Mouse (Mus musculus) right cerebral cortex, adult 2 months (tissue): ENCODE results near the gene Slc10a7.
"Not testable (repeated sequence)": the region's sequence is repeated elsewhere in the genome, so short reads cannot be mapped to it uniquely, and the experiment has no call there.

Experiments used
- DNase-seq, 2 experiments: peaks; one replicate each; pipeline ENCODE4 v3.0.0; 2021 to 2022; ENCODE audit warnings: low spot score in 2 of 2

Slc10a7 gene

DNA sequence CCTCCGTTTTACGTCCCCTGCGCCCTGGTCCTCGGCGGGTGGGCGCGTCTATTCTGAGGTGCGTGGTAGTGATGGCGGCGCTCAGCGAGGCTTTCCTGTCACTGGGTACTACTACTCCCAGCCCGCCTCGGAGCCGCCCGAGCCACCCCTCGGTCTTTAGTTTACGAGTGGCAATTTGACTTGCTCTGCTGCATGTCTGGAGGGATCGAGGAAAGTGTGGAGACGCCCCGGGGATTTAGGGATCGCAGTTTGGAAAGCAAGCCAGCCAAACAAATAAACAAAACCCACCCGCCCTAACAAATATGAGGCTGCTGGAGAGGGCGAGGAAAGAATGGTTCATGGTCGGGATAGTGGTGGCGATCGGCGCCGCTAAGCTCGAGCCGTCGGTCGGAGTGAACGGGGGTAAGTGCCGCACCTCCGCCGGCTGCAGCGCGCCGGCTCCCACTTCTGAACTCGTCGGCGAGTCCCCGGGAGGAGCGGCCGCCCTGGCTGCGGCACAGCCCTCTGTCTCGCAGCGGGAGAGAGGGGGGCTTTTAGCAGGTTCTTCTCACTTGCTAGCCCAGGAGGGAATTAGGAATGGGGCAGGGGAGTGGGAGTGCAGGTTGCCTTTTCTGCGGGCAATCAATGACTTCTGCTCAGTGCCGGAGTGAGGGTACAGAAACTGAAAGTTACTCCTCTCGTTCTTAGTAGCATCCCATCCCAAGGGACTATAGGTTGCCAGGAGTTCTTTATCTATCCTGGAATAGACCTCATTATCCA lies at the start of gene Slc10a7:
Slc10a7 (plus strand) TSS at position 74 of the 759 bp plus-strand sequence.
- DNase-seq: peak; percentile 90 to 91

DNA sequence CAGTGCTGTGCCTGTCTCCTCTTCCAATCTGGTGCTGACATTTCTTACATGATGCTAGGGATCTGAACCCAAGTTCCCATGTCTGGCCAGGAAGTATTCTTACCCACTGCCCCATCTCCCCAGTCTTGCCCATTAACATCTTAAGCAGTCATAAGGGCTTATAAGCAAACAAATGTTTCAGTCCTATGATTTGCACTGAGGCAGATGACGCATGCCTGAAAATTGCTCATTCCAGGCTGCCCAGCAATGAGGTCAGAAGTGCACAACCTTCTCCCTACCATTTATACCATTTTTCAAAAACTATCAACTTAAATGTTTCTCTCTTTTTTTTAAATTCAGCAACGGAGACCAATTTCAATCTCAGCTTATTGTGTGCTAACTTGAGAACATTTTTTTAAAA lies 45.2 kb upstream of the Slc10a7 start:
- no peak for DNase-seq

DNA sequence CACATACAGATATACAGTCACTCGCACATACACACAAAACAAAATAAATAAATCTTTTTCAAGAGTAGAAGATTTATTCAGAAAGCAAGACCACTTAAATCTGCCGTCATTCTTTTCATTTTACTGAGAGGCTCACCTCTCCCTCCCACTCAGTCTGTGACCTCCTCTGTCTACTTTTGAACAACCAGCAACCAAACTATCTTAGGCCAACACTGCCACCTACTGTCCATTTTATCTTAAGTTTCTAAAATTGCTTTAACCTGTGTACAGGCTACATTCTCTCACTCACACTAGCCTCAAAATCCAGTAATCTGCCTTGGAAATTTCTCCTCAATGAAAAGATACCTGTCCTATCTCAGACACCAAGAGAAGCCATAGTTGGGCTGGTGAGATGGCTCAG lies 41.3 kb upstream of the Slc10a7 start:
- DNase-seq: no peak

DNA sequence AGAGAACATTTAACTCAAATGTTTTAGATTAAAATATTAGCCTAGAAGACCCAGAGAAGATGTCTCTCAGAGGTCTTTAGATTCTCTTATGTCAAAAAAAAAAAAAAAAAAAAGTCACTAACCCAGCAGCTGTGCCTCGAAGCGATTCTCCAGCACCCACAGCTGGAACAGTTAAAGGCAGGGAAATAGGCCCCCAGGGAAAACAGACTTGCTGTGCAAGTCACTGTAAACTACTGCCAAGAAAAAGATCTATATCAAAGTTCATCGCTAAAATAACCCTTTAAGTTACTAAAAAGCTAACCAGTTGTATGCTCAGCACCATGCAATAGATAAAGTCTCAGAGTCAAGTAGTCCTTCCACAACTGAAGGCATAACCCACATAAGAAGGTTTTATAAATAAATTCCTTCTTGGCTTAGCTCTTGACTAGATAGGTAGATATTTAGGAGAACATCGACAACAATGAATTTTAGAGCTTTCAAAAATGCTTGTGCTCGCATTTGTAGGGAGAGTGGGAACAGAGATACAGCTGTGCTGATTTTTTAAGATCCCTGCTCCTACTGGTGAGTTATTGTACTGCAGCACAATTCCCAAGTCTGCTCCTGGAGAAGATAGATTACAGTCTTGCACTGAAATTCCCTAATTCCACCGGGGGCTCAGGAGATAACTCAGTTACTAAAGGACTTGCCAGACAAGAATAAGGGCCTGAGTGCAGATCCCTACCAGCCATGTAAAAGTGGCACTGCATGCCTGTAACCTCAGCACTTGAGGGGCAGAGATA lies 31.9 kb upstream of the Slc10a7 start:
- DNase-seq: no peak

DNA sequence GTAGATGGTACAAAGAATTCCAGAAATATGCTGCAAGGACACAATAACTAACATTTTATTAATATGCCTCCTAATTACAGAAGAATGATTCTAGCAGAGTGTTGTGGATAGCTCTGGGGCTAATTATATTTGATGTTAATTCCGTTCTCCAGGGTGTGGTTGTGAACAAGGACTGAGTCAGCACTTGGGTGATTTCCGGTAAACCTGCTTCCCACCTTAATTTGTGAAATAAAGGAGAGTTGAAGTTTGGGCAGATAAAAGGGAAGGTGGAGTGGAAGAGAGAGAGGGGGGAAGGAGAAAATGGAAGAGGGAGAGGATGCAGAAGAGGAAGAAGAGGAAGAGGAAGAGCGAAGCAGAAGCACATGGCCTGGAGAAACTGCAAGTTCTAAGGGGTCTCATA lies 19.4 kb upstream of the Slc10a7 start:
- DNase-seq: no peak

DNA sequence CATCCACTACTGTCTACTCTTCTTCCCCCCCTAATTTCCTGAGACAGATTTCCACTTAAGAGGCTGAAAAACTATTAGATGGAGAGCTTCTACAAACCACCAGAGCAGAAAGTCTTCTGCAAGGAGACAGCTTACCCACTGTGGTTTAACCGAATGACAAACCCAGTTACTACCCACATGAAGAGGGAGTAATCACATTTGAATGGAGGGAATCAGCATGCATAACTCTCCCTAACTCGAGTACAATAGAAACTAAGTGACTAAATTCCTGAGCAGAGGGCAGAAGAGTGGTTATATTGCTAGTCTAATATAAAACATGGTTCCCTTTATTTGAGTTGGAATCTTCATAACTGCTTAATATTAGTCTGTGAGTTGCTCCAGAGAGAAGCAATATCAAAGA lies 16.1 kb upstream of the Slc10a7 start:
- no peak for DNase-seq

DNA sequence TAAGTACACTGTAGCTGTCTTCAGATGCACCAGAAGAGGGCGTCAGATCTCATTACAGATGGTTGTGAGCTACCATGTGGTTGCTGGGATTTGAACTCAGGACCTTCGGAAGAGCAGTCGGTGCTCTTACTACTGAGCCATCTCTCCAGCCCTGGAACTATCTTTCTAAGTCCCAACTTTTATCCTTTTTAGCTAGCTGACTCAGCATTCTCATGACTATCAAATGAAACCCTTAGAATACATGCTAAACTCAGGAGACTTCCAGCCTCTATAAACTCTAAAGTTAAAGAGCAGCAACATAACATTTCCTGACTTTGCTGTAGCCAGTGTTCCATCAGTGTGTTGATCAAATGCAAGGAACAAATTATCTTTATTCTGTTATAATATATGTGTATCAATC lies 12.9 kb upstream of the Slc10a7 start:
- not testable (repeated sequence) for DNase-seq

DNA sequence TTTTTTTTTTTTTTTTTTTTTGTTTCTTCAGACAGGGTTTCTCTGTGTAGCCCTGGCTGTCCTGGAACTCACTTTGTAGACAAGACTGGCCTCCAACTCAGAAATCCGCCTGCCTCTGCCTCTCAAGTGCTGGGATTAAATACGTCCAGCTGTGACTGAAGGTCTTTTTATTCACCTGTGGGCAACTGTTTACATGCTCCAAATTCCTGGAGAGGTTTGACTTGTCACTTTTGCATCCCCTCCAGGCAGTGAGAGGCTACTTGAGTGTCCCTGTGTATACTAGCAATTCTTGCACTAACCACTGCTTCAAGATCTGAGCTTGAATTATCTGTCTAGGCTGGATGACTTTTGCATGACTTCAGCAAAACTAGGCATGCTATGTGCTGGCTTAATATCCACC lies 6.4 kb upstream of the Slc10a7 start:
- DNase-seq: no peak

DNA sequence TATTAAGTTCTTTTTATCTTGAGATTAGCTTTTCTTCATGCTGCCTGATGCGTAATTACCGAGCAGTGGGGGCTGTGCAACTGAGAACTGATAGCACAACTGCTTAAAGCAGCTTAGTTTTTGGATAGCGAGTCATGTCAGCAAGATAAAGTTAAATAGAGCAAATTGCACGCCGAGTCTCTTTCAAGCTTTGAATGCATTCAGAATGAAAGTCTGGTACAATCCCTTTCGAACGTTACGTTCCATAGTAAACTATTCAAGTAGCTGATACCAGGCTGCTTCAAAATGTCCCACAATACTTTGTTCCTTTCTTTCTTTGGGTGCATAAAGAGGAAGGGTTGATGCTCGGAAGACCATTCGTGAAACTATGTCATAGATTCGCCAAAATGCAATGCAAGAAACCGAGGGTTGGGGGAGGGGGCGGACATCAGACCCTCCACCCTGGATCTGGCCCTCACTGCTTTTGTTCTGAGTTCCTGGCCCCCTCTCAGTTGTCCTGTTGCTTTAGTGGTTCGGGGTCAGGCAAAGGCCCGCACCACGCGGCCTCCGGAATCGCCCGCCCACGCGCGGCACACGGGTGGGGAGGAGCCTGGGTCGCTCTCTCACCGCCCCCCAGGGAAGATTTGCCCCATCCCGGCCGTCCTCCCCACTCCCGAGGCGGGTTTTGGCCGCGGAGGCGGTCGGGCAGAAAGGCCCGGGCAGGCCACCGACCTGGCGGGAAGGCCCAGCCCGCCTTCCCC lies 997 bp upstream of the Slc10a7 start:
- peak; percentile 29 to 36 for DNase-seq

DNA sequence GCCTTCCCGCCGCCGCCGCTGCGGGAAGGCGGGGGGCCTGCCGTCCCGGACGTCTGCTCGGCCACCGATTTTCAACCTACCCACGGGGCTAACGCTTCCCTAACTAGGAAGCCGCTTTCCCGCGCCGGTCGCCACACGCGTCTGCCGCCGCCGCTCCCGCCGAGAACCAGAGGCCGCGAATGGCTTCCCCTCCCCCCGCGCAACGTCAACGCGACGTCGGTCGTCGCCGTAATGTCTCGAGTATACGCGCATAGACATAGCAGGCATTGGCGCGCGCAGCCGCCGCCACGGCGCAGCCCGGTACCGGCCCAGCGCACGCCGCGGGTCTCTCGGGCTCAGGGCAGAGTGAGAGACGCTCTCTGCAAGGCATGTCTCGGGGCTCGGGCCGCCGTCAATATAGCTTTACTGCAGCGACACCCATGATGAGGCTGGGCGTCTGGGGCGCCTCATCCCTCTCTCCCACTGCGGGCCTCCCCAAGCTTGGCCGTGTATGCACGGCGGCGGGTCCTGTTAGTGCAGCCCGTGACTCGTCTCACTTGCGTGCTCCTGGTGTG lies 350 bp upstream of the Slc10a7 start, which contains the start of gene Rbmxl1:
Rbmxl1 (minus strand) TSS at position 180 of the 554 bp plus-strand sequence.
- DNase-seq: peak; percentile 91 to 92

DNA sequence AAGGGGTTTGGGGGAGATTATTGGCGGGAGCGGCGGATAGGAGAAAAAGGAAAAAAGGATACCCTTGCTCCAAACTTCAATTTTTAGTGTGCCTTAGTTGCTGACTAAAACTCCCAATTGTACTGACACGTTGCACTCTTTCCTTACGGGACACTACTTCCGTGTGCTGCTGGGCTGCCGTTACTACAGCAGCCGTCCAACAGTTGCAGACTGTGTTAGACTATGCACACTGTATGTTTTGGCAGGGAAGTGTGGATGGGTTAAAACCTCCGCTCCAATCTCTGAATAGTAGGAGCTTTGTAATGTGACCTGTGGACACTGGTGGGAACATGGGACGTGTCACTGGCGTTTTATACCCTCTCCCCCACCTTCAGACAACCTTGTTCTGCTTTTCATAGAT lies 948 bp downstream of the Slc10a7 start:
- DNase-seq: no peak

DNA sequence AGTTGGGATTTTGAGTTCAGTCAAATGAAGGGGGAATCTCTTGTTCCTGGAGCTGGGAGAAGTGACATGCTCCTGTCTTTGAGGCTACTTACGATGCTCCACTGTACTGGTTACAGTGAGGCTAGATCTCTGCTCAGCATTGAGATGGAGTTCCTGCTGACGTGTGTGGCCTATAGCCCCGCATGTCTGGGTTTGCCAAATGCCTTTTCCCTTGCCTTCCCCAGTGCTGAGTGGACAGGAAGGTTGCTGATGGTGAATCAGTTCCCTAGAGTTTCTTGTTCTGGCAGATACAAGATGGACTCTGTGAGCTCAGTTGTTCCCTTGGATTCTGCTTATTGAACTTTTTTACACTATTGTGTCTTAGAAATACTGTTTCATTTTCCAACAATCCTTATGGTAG lies 1.8 kb downstream of the Slc10a7 start:
- no peak for DNase-seq

DNA sequence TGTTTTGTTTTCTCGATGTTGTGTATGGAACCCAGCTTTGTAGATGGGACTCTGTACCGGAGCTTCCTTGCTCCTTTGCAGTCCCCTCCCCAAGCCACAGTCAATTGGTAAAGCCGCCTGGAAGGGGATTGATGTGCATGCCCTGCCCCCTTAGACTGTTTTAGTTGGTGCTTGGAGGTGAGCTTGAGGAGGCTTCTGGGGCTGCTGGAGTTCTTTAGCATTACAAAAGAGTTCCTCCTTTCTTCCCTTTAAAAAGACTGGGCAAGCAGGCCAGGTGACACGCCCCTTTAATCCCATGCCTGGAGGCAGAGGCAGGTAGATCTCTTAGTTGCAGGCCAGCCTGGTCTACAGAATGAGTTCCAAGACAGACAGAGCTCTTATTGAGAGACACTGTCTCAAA lies 4.0 kb downstream of the Slc10a7 start:
- DNase-seq: no peak

DNA sequence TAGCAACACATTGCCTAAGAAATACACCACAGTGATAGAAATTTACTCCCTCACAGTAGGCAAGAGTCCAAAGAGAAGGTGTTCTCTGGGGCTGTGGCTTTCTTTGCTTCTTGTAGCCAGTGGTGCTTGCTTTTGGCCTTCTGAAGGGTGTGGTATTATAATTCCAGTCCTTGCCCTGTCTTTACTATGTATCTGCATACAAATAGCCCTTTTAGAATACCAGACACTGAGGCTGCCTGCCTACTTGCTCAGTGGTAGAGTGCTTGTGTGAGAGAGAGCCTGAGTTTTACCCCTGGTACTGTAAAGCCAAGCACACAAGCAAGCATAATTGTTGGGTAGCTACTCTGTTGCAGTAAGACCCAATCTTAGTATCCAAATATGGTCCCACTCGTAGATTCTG lies 5.6 kb downstream of the Slc10a7 start:
- DNase-seq: no peak

DNA sequence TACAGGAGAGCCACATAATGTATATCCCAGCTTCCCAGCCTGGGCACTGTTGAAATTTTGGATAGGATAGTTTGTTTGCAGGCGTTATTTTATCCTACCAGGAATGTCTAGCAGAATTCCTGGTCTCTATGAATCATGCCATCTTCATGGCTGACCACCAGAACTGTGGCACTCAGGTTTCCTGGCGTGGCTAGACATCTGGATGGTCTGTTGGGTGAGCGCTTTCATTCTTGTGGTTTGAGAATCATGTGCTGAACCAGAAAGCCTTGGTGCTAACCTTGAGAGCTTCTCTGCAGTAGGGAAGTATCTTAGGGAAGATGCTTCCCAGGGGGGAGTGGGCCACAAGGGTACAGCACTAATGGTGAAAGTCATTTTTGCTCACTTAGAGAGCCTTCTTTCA lies 6.0 kb downstream of the Slc10a7 start:
- DNase-seq: no peak

DNA sequence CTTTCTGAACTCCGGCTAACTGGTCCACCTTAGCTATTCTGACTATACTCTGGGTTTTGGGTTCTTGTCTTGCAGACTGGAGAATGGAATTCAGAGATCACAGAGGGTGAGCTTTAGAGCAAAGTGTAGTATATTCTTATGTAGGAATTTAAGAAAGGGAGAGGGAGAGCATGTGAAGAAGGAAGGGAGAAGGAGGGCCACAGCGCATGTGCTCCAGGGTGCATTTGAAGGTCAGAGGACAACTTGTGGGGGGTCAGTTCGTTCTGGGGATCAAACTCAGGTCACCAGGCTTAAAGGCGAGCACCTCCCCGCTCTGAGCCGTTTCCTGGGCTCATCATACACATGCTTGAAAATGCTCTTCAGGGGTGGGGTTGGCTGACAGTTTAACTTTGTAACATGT lies 24.8 kb downstream of the Slc10a7 start:
- DNase-seq: no peak

DNA sequence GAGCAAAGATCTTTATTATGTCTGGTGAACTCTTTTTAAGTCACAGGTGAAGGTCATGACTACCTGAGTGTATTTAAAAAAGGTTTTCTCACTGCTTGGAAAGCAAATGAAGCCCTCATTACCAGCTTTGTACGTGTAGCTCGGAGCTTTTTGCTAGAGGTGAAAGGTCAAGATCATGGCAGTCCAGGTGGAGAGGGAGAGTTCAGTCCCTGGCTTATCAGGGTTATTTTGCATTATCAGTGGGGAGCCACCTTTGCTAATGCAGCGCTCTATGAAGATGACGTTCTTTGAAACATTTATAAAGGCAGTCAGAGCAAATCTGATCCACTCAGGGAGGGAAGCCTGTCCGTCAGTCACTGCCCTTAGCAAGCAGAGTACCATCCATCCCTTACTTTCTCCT lies 27.6 kb downstream of the Slc10a7 start:
- no peak for DNase-seq

DNA sequence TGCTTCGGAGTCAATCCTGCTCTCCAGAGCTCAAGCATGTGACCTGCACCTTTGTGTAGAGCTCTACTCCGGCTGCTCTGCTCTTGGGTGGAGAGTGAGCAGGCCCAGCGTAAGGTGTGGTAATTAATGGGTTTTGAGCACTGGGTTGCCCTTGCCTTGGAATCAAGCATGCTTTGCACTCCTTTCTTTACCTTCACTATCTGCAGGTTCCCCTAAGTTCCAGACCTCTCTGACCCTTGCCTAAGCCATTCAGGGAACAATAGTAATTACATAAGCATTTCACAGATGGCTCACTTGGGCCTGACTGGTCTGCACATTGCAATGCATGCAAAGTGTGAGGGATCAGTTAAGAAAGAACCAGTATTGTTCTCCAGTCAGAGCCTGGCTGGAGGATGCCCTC lies 28.6 kb downstream of the Slc10a7 start:
- no peak for DNase-seq

DNA sequence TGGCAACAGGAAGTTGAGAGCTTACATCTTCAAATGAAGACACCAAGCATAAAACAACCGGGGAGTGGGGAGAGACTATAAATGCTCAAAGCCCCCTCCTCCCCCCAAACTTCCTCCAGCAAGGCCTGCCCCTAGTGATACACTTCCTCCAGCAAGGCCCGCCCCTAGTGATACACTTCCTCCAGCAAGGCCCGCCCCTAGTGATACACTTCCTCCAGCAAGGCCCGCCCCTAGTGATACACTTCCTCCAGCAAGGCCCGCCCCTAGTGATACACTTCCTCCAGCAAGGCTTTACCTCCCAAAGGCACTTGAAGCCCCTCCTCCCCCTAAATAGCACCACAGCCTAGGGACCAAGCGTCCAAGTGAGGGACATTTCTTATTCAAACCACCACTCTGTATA lies 33.5 kb downstream of the Slc10a7 start:
- DNase-seq: not testable (repeated sequence)

DNA sequence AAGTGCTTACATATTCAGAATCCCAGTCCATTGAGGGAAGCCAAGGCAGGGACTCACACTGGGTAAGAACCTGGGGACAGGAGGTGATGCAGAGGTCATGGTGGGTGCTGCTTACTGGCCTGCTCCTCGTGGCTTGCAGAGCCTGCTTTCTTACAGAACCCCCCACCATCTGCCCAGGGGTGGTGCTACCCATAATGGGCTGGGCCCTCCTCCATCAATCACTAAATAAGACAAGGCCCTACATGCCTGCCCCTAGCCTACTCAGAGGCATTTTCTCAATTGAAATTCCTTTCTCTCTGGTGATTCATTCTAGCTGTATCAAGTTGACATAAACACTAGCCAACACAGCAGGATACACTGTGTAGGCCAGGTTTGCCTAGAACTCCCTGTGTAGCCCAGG lies 34.5 kb downstream of the Slc10a7 start:
- DNase-seq: no peak

DNA sequence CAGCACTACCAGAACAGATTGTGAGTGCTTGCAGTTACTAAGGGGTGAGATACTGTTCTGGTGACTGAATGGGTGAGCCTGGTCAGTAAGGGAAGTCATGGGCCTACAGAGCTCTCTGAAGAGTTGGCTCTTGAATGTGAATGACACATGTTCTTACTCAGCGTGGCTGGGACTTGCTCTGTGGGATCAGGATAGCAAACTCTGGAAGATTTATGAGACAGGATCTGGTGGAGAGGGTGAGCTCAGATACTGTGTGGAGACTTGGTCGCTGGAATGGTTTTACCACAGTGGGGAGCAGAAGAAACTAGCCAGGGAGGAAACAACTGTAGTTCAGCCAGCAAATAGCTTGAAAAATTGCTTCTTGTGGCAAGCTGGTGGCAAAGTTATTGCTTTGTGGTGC lies 35.4 kb downstream of the Slc10a7 start:
- no peak for DNase-seq

DNA sequence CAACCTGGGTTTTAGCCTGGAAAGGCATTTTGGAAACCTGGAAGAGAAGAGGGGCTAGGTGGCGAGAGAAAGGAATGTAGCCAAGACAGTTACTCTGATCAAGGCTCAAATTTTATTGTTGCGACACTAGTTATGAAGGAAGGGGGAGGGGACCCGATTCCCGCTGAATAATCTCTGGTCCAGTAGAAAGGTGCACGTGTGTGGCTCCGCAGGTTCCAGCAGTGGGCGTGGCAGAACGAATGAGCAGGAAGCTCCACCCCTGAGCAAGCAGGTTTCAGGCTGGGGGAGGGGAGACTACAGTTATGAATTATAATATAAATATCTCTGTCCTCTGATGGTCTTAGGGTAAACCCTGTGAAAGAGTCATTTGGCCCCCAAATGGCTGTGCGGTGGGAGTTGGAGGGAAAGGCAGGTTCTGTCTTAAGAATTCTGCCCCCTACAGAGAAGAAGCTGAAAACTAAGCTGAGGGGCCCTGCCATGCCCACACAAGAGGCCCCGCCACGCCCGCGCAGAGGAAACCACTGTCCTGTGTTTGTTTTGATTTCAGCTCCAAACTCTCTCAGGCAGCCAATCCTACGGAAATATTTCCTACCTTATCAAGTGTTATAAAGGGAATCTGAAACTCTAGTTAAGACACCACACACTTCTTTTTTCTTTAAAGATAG lies 36.1 kb downstream of the Slc10a7 start:
- not testable (repeated sequence) for DNase-seq
